Mouse (Mus musculus) olfactory bulb, adult 2 months (tissue): Measurements from ENCODE around the gene Rgl2.

ENCODE experiments used
- CTCF ChIP-seq: fragments of 200-500 bp; IDR thresholded peaks from 2 replicates; pipeline ENCODE4 v1.5.1; 2012; ENCODE audit warnings: low read depth, mild to moderate bottlenecking, low read length, moderate library complexity; ENCODE audit not compliant: insufficient read depth
- POLR2A ChIP-seq: fragments of 200-500 bp; IDR thresholded peaks from 2 replicates; pipeline ENCODE4 v1.6.1; 2012; ENCODE audit warnings: mild to moderate bottlenecking, low read depth, low read length, moderate library complexity; ENCODE audit not compliant: insufficient read depth

- no peak for TF ChIP-seq CTCF
- no peak for TF ChIP-seq POLR2A
Measured at GRCm38 (mm10) chr17:33902079-33902478, 27.3 kb upstream of the Rgl2 start.
